Mouse (Mus musculus) brain, embryonic 14.5 days (tissue): ENCODE data around the gene Zfp275.

ENCODE experiments used
- CTCF ChIP-seq: fragments of 200-500 bp; IDR thresholded peaks from 2 replicates; pipeline ENCODE4 v1.5.1; 2012; ENCODE audit warnings: inconsistent platforms, mild to moderate bottlenecking, moderate library complexity, borderline replicate concordance; ENCODE audit not compliant: insufficient read depth, insufficient read length; ENCODE audit errors: extremely low read depth
- POLR2A ChIP-seq: fragments of 200-500 bp; IDR thresholded peaks from 2 replicates; pipeline ENCODE4 v1.6.1; 2012; ENCODE audit warnings: mild to moderate bottlenecking, inconsistent platforms, borderline replicate concordance; ENCODE audit not compliant: poor library complexity, insufficient read depth, insufficient read length, severe bottlenecking; ENCODE audit errors: extremely low read depth

GRCm38 (mm10) chrX:73342941-73343735 lies 717 bp downstream of the Zfp275 start:
- TF ChIP-seq CTCF (no peak), POLR2A (no peak)
